In the genomic region with DNA sequence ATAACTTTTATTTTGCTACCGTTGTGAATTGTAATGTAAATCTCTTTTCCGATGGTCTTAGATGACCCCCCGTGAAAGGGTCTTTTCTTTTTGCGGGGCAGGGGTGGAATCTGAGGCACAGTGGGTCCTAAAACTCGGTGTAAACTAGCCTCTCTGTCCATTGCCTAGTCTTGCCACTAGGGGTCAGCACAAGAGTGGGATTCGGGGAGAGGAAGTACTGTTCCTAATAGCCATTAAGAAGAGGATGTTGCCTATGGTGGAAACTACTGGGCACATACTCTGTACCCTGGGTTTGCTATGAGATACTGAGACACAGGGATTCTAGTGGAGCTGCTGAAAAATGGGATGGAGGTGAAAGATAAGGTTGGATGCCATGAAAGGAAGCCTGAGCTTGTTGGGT, we compare ENCODE assay signal across 9 mouse cellular contexts. TPM values are rescaled to one million over a fixed set of nuclear protein-coding genes. Genes with fewer than 3 reads are reported as not detected.
DNase-seq lines count a peak whose midpoint lies in the region; ATAC-seq and TF ChIP-seq lines count a peak whose summit lies in the region.
"Had no signal": no experiment of that assay in that cellular context is flagged by ENCODE, and none has a peak within 500 bp of the region (broad histone marks: within the 10 kb centered on the region; RNA-seq: fewer than 3 reads in every experiment).

No protein-coding gene starts in this region.

- H3K36me3 ChIP-seq in kidney, embryonic 15.5 days: no peaks in the 10 kb centered on the region
- H3K36me3 ChIP-seq in forebrain, embryonic 15.5 days: no peaks in the 10 kb centered on the region
- H3K36me3 ChIP-seq in kidney, adult 2 months (ENCODE audit: control insufficient read depth, insufficient read depth, low read length): no peaks in the 10 kb centered on the region
- no peaks in the 10 kb centered on the region for H3K36me3 ChIP-seq in limb, embryonic 10.5 days
- H3K36me3 ChIP-seq: embryonic facial prominence, embryonic 13.5 days had no signal

- TF ChIP-seq CTCF in kidney, adult 2 months (conservative IDR thresholded peaks at IDR 0.05; ENCODE audit: insufficient read depth, insufficient read length, low read depth, low read length): peak; percentile 75

- WGBS in kidney, embryonic 15.5 days: 36% methylated on average over 6 of the region's 6 CpGs
- WGBS in forebrain, embryonic 15.5 days: 33% methylated on average over 6 of the region's 6 CpGs
- 15% methylated on average over 6 of the region's 6 CpGs for WGBS in kidney, adult 2 months
- 34% methylated on average over 6 of the region's 6 CpGs for WGBS in limb, embryonic 10.5 days

- no peak for ATAC-seq in kidney, embryonic 15.5 days (replicated peaks; ENCODE audit: low FRiP score)
- ATAC-seq in forebrain, embryonic 15.5 days (replicated peaks): peak; percentile 41; the same call in 1 of the 2 replicates

- peaks cover 43% of the 10 kb centered on the region; the same call in 1 of the 2 replicates for H3K27me3 ChIP-seq in kidney, embryonic 15.5 days
- no peaks in the 10 kb centered on the region for H3K27me3 ChIP-seq in forebrain, embryonic 15.5 days
- no peaks in the 10 kb centered on the region for H3K27me3 ChIP-seq in kidney, adult 2 months (replicated peaks; ENCODE audit: control insufficient read depth, insufficient read depth, low read length)
- peaks cover 65% of the 10 kb centered on the region for H3K27me3 ChIP-seq in limb, embryonic 10.5 days (ENCODE audit: low read depth, poor library complexity, severe bottlenecking)

- no peaks in the 10 kb centered on the region for H3K4me1 ChIP-seq in kidney, embryonic 15.5 days
- no peaks in the 10 kb centered on the region for H3K4me1 ChIP-seq in forebrain, embryonic 15.5 days
- H3K4me1 ChIP-seq in kidney, adult 2 months (ENCODE audit: control insufficient read depth, insufficient read depth, low read length): peaks cover 2% of the 10 kb centered on the region; the same call in 1 of the 2 replicates
- no peaks in the 10 kb centered on the region for H3K4me1 ChIP-seq in limb, embryonic 10.5 days
- H3K4me1 ChIP-seq: embryonic facial prominence, embryonic 13.5 days had no signal

- H3K4me3 ChIP-seq in kidney, embryonic 15.5 days (replicated peaks): no peak overlapping the region
- H3K4me3 ChIP-seq in forebrain, embryonic 15.5 days: no peak overlapping the region
- H3K4me3 ChIP-seq in kidney, adult 2 months (ENCODE audit: insufficient read depth, low read depth, low read length): no peak overlapping the region
- H3K4me3 ChIP-seq in limb, embryonic 10.5 days: no peak overlapping the region
- H3K4me3 ChIP-seq: embryonic facial prominence, embryonic 13.5 days had no signal

- H3K4me2 ChIP-seq in kidney, embryonic 15.5 days: no peak overlapping the region
- H3K4me2 ChIP-seq in forebrain, embryonic 15.5 days (replicated peaks): no peak overlapping the region
- H3K4me2 ChIP-seq: embryonic facial prominence, embryonic 13.5 days had no signal

- H3K9me3 ChIP-seq in kidney, embryonic 15.5 days (replicated peaks): no peaks in the 10 kb centered on the region
- no peaks in the 10 kb centered on the region for H3K9me3 ChIP-seq in forebrain, embryonic 15.5 days
- no peaks in the 10 kb centered on the region for H3K9me3 ChIP-seq in limb, embryonic 10.5 days (replicated peaks)
- H3K9me3 ChIP-seq: embryonic facial prominence, embryonic 13.5 days had no signal

- peak; percentile 41 for DNase-seq in kidney, adult 11 months
- DNase-seq in adrenal gland, postnatal 25 days: peak; percentile 45
- DNase-seq in kidney, adult 2 months: peak; percentile 61
- peak; percentile 56 for DNase-seq in limb, embryonic 10.5 days (ENCODE audit: low spot score)
- DNase-seq in naive thymus-derived CD4-positive, alpha-beta T cell, adult 2 months (ENCODE audit: low read depth): peak; percentile 23
- DNase-seq in urinary bladder, postnatal 36 days (ENCODE audit: low spot score in 2 of 2): peak; percentile 7 to 34

- no peak overlapping the region for H3K9ac ChIP-seq in kidney, embryonic 15.5 days
- no peak overlapping the region for H3K9ac ChIP-seq in forebrain, embryonic 15.5 days (replicated peaks)
- H3K9ac ChIP-seq: embryonic facial prominence, embryonic 13.5 days had no signal

- no peak for TF ChIP-seq POLR2A in kidney, adult 2 months (IDR thresholded peaks at IDR 0.05; ENCODE audit: low read depth, low read length)

- no peak overlapping the region for H3K27ac ChIP-seq in kidney, embryonic 15.5 days
- H3K27ac ChIP-seq in forebrain, embryonic 15.5 days (replicated peaks): no peak overlapping the region
- H3K27ac ChIP-seq in kidney, adult 2 months (ENCODE audit: insufficient read depth, low read depth, low read length): no peak overlapping the region
- no peak overlapping the region for H3K27ac ChIP-seq in limb, embryonic 10.5 days
- H3K27ac ChIP-seq: embryonic facial prominence, embryonic 13.5 days had no signal

RNA-seq across cellular contexts. Expression of a gene that starts 13.5 kb away (rescaled TPM):
- 14.0 and 15.8 TPM in 2 replicates for polyA plus RNA-seq in kidney, embryonic 15.5 days (2015; fragmentation: Nextera tagmentation; extraction: Ambion mirVana)
- 26.0 and 31.7 TPM in 2 replicates for total RNA-seq in adrenal gland, postnatal 25 days (2021)
- polyA plus RNA-seq in forebrain, embryonic 15.5 days (2015; fragmentation: Nextera tagmentation; extraction: Ambion mirVana): 3.9 and 4.6 TPM in 2 replicates
- 62.0 and 82.9 TPM in 2 replicates for polyA plus RNA-seq in kidney, adult 2 months (2012; rRNA removed)
- 8.7 and 9.5 TPM in 2 replicates for polyA plus RNA-seq in limb, embryonic 10.5 days (2016; fragmentation: Nextera tagmentation; extraction: Ambion mirVana)

RNA-seq across cellular contexts. Expression of a gene that starts 53.5 kb away (rescaled TPM):
- 20.0 and 22.3 TPM in 2 replicates for polyA plus RNA-seq in kidney, embryonic 15.5 days (2015; fragmentation: Nextera tagmentation; extraction: Ambion mirVana)
- total RNA-seq in adrenal gland, postnatal 25 days (2021): 44.9 and 47.6 TPM in 2 replicates
- 20.5 and 21.2 TPM in 2 replicates for polyA plus RNA-seq in forebrain, embryonic 15.5 days (2015; fragmentation: Nextera tagmentation; extraction: Ambion mirVana)
- polyA plus RNA-seq in kidney, adult 2 months (2012; rRNA removed): 23.5 and 24.1 TPM in 2 replicates
- polyA plus RNA-seq in limb, embryonic 10.5 days (2016; fragmentation: Nextera tagmentation; extraction: Ambion mirVana): 15.2 and 15.6 TPM in 2 replicates
